Mouse (Mus musculus): Measurements from ENCODE around the gene Adam15. TPM values are rescaled to one million over a fixed set of nuclear protein-coding genes. Genes with fewer than 3 reads are reported as not detected.
A peak's percentile ranks its signal among the peaks of the same experiment; 100 is the strongest.

The Adam15 gene
- 0.50 and 0.70 TPM in 2 replicates for polyA plus RNA-seq (2012)

GRCm38 (mm10) chr3:89349869-89350501 lies at the start of gene Adam15:
TSS of gene Adam15 (minus strand) at chr3:89349996.
- no peaks in the 10 kb centered on the region for H3K9me3 ChIP-seq (ENCODE audit: control insufficient read depth, low read length)
- peaks cover 19% of the 10 kb centered on the region for H3K4me1 ChIP-seq (ENCODE audit: control insufficient read depth)
- peak within 1 kb of the TSS; percentile 53 for H3K4me3 ChIP-seq (replicated peaks)
- TF ChIP-seq GATA1 (IDR thresholded peaks at IDR 0.05; ENCODE audit: low read length): no peak
- peaks cover 68% of the 10 kb centered on the region for H3K27me3 ChIP-seq (ENCODE audit: control insufficient read depth)
- H3K36me3 ChIP-seq (ENCODE audit: control insufficient read depth): no peaks in the 10 kb centered on the region

- H3K27me3 ChIP-seq (ENCODE audit: control insufficient read depth): peaks cover 47% of the 10 kb centered on the region
- peaks cover 50% of the 10 kb centered on the region for H3K4me1 ChIP-seq (ENCODE audit: control insufficient read depth)
- peak overlapping the region; percentile 68 for H3K4me3 ChIP-seq (replicated peaks)
- TF ChIP-seq TAL1 (IDR thresholded peaks at IDR 0.05; ENCODE audit: low read length) (no peak), GATA1 (IDR thresholded peaks at IDR 0.05; ENCODE audit: low read length) (no peak)
- H3K36me3 ChIP-seq (ENCODE audit: control insufficient read depth): peaks cover 5% of the 10 kb centered on the region
- peaks cover 2% of the 10 kb centered on the region; the same call in 1 of the 2 replicates for H3K9me3 ChIP-seq (ENCODE audit: control insufficient read depth, low read length)
Measured at GRCm38 (mm10) chr3:89396654-89397005, 46.8 kb upstream of the Adam15 start.

- TF ChIP-seq TAL1 (IDR thresholded peaks at IDR 0.05; ENCODE audit: low read length): no peak
- TF ChIP-seq GATA1 (IDR thresholded peaks at IDR 0.05; ENCODE audit: low read length): peak; percentile 57; the same call in 1 of the 2 replicates
- Histone ChIP-seq H3K36me3 (ENCODE audit: control insufficient read depth) (peaks cover 2% of the 10 kb centered on the region; the same call in 1 of the 2 replicates), H3K9me3 (ENCODE audit: control insufficient read depth, low read length) (peaks cover 2% of the 10 kb centered on the region; the same call in 1 of the 2 replicates), H3K27me3 (ENCODE audit: control insufficient read depth) (peaks cover 53% of the 10 kb centered on the region), H3K4me3 (replicated peaks) (peak overlapping the region; percentile 68), H3K4me1 (ENCODE audit: control insufficient read depth) (peaks cover 50% of the 10 kb centered on the region)
Measured at GRCm38 (mm10) chr3:89395806-89396653, 46.2 kb upstream of the Adam15 start.

- peak overlapping the region; percentile 68 for H3K4me3 ChIP-seq (replicated peaks)
- peaks cover 2% of the 10 kb centered on the region; the same call in 1 of the 2 replicates for H3K36me3 ChIP-seq (ENCODE audit: control insufficient read depth)
- H3K27me3 ChIP-seq (ENCODE audit: control insufficient read depth): peaks cover 57% of the 10 kb centered on the region
- peaks cover 2% of the 10 kb centered on the region; the same call in 1 of the 2 replicates for H3K9me3 ChIP-seq (ENCODE audit: control insufficient read depth, low read length)
- H3K4me1 ChIP-seq (ENCODE audit: control insufficient read depth): peaks cover 54% of the 10 kb centered on the region
- no peak for TF ChIP-seq GATA1 (IDR thresholded peaks at IDR 0.05; ENCODE audit: low read length)
- TF ChIP-seq TAL1 (IDR thresholded peaks at IDR 0.05; ENCODE audit: low read length): no peak
Measured at GRCm38 (mm10) chr3:89395419-89395805, 45.6 kb upstream of the Adam15 start.

GRCm38 (mm10) chr3:89394894-89395256 lies 45.1 kb upstream of the Adam15 start:
- Histone ChIP-seq H3K27me3 (ENCODE audit: control insufficient read depth) (peaks cover 63% of the 10 kb centered on the region), H3K9me3 (ENCODE audit: control insufficient read depth, low read length) (peaks cover 2% of the 10 kb centered on the region; the same call in 1 of the 2 replicates), H3K36me3 (ENCODE audit: control insufficient read depth) (peaks cover 1% of the 10 kb centered on the region; the same call in 1 of the 2 replicates), H3K4me3 (replicated peaks) (peak overlapping the region; percentile 68), H3K4me1 (ENCODE audit: control insufficient read depth) (peaks cover 58% of the 10 kb centered on the region)
- TF ChIP-seq GATA1 (IDR thresholded peaks at IDR 0.05; ENCODE audit: low read length) (no peak), TAL1 (IDR thresholded peaks at IDR 0.05; ENCODE audit: low read length) (no peak)

- Histone ChIP-seq H3K9me3 (ENCODE audit: control insufficient read depth, low read length) (peaks cover 2% of the 10 kb centered on the region; the same call in 1 of the 2 replicates), H3K4me1 (ENCODE audit: control insufficient read depth) (peaks cover 58% of the 10 kb centered on the region), H3K36me3 (ENCODE audit: control insufficient read depth) (no peaks in the 10 kb centered on the region), H3K27me3 (ENCODE audit: control insufficient read depth) (peaks cover 63% of the 10 kb centered on the region), H3K4me3 (replicated peaks) (peak within 1 kb of the TSS; percentile 68)
- TF ChIP-seq TAL1 (IDR thresholded peaks at IDR 0.05; ENCODE audit: low read length) (no peak), GATA1 (IDR thresholded peaks at IDR 0.05; ENCODE audit: low read length) (no peak)
Measured at GRCm38 (mm10) chr3:89394006-89394893, 44.5 kb upstream of the Adam15 start, which contains the start of gene Zbtb7b. TSS of gene Zbtb7b (minus strand) at chr3:89394776.

GRCm38 (mm10) chr3:89393605-89394004 lies 43.8 kb upstream of the Adam15 start:
- H3K9me3 ChIP-seq (ENCODE audit: control insufficient read depth, low read length): peaks cover 2% of the 10 kb centered on the region; the same call in 1 of the 2 replicates
- H3K4me1 ChIP-seq (ENCODE audit: control insufficient read depth): peaks cover 61% of the 10 kb centered on the region
- H3K36me3 ChIP-seq (ENCODE audit: control insufficient read depth): no peaks in the 10 kb centered on the region
- peaks cover 63% of the 10 kb centered on the region for H3K27me3 ChIP-seq (ENCODE audit: control insufficient read depth)
- TF ChIP-seq TAL1 (IDR thresholded peaks at IDR 0.05; ENCODE audit: low read length) (no peak), GATA1 (IDR thresholded peaks at IDR 0.05; ENCODE audit: low read length) (no peak)
- H3K4me3 ChIP-seq (replicated peaks): peak overlapping the region; percentile 68

- TF ChIP-seq GATA1 (IDR thresholded peaks at IDR 0.05; ENCODE audit: low read length) (no peak), TAL1 (IDR thresholded peaks at IDR 0.05; ENCODE audit: low read length) (no peak)
- H3K9me3 ChIP-seq (ENCODE audit: control insufficient read depth, low read length): peaks cover 2% of the 10 kb centered on the region; the same call in 1 of the 2 replicates
- peak overlapping the region; percentile 61 for H3K4me3 ChIP-seq (replicated peaks)
- no peaks in the 10 kb centered on the region for H3K36me3 ChIP-seq (ENCODE audit: control insufficient read depth)
- H3K27me3 ChIP-seq (ENCODE audit: control insufficient read depth): peaks cover 63% of the 10 kb centered on the region
- H3K4me1 ChIP-seq (ENCODE audit: control insufficient read depth): peaks cover 68% of the 10 kb centered on the region
Measured at GRCm38 (mm10) chr3:89392871-89393311, 43.1 kb upstream of the Adam15 start.
